Mouse (Mus musculus) E14TG2a.4 (cell line): ENCODE data around the gene Tgfb1.

Source experiments
- H3K27me3 ChIP-seq: 2 replicates; pipeline ENCODE4 v1.6.1; 2014; ENCODE audit warnings: low read length, control low read depth; ENCODE audit not compliant: insufficient read depth
- H3K36me3 ChIP-seq: 2 replicates; pipeline ENCODE4 v1.6.1; 2014; ENCODE audit warnings: low read length, control low read depth; ENCODE audit not compliant: insufficient read depth
- H3K4me1 ChIP-seq: replicated peaks from 2 replicates; pipeline ENCODE4 v1.6.1; 2014; ENCODE audit warnings: low read depth, low read length, control low read depth
- H3K4me3 ChIP-seq: replicated peaks from 2 replicates; pipeline ENCODE4 v1.5.1; 2014; ENCODE audit warnings: mild to moderate bottlenecking, low read length
- H3K9me3 ChIP-seq: 2 replicates; pipeline ENCODE4 v1.6.1; 2014; ENCODE audit warnings: low read length, control low read depth
- CTCF ChIP-seq: conservative IDR thresholded peaks from 2 replicates; pipeline ENCODE4 v1.5.1; 2014; ENCODE audit warnings: low read length
- NANOG ChIP-seq: IDR thresholded peaks from 2 replicates; pipeline ENCODE4 v1.6.1; 2014; ENCODE audit warnings: borderline replicate concordance, low read length, mixed read lengths
- POU5F1 ChIP-seq: IDR thresholded peaks from 2 replicates; pipeline ENCODE4 v1.6.1; 2014; ENCODE audit warnings: low read length, borderline replicate concordance

Gene Tgfb1

DNA sequence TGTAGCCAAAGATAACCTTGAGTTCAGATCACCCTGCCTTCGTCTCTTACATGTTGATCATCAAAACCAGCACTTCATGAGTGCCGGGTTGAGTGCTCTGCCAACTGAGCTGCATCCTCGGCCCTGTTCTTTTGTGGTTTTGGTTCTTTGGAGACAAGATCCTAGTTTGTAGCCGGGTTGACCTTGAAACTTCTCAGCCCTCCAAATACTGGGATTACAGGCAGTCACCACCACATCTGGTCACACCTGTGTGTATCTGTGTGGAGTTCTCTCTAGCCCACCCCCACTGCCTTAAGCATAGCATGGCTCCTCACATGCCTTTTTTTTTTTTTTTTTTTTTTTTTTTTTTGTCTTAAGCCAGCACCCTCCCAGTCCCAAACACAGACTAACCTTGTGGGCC is 16.7 kb upstream of the Tgfb1 start:
- peaks cover 68% of the 10 kb centered on the region for H3K36me3 ChIP-seq
- H3K9me3 ChIP-seq: no peaks in the 10 kb centered on the region
- peak overlapping the region; percentile 63 for H3K4me3 ChIP-seq
- TF ChIP-seq CTCF (no peak), NANOG (no peak; the same call in 1 of the 2 replicates), POU5F1 (no peak)
- H3K4me1 ChIP-seq: peaks cover 80% of the 10 kb centered on the region
- H3K27me3 ChIP-seq: peaks cover 22% of the 10 kb centered on the region

DNA sequence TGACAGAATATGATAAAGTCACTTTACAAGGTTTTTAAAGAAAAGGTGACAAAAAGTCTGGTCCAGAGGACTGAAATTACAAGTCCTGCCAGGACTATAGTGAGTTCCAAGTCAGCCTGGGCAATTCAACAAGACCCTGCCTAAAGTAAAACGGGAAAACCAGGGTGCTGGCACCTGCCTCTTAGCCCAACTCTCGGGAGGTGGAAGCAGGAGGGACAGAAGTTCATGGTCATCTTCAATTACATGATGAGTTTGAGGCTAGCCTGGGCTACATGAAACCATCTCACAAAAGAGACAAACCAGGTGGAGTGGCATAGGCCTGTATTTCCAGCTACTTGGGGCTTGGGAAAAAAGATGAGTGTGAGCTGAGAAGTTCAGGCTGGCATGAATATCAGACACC is 15.1 kb upstream of the Tgfb1 start:
- H3K9me3 ChIP-seq: no peaks in the 10 kb centered on the region
- peaks cover 52% of the 10 kb centered on the region for H3K36me3 ChIP-seq
- H3K4me3 ChIP-seq: no peak overlapping the region
- no peak for TF ChIP-seq NANOG
- TF ChIP-seq CTCF: no peak
- TF ChIP-seq POU5F1: no peak
- peaks cover 36% of the 10 kb centered on the region for H3K27me3 ChIP-seq
- peaks cover 75% of the 10 kb centered on the region for H3K4me1 ChIP-seq

DNA sequence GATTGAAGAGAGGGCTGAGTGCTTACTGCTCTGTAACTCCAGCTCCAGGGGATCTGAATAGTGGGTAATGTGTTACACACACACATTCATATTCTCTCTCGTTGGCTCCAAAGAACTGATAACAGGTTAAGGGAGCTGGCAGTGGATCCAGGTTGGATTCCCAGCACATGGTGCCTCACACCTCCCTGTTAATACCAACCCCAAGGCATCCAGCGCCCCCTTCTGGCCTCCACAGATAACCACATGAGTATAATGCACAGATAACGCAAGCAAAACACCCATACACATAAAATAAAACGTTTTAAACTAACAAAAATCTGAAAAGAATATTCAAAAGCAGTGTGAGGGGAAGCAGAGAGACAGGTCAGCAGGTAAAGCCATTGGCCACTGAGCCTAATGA is 14.4 kb upstream of the Tgfb1 start:
- no peak overlapping the region for H3K4me3 ChIP-seq
- TF ChIP-seq POU5F1 (no peak), CTCF (peak; percentile 73)

DNA sequence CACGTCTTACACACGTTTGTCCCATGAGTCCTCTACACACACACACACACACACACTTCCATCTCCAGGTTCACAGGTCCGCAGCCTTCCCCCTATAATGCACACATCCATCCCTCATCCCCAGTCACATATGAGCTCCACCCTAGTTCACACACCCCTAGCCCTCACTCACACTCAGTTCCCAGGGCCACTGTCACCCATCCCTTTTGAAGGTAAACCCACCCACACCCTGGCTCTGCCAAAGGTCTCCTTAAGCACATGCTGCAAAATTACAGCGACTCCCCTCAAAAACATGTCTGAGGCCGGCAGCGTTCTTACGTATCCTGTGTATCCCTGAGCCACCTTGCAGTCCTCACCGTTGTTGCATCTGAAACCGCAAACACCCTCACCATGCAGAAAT is 12.5 kb upstream of the Tgfb1 start:
- Histone ChIP-seq H3K4me1 (peaks cover 58% of the 10 kb centered on the region), H3K4me3 (peak overlapping the region; percentile 81), H3K27me3 (peaks cover 45% of the 10 kb centered on the region), H3K9me3 (no peaks in the 10 kb centered on the region), H3K36me3 (peaks cover 26% of the 10 kb centered on the region)
- TF ChIP-seq POU5F1: no peak
- TF ChIP-seq NANOG: no peak
- no peak for TF ChIP-seq CTCF

More for the DNA sequence above, 14.4 kb upstream of the Tgfb1 start:
- Histone ChIP-seq H3K4me1 (peaks cover 68% of the 10 kb centered on the region), H3K36me3 (peaks cover 45% of the 10 kb centered on the region), H3K27me3 (peaks cover 39% of the 10 kb centered on the region), H3K9me3 (no peaks in the 10 kb centered on the region)

DNA sequence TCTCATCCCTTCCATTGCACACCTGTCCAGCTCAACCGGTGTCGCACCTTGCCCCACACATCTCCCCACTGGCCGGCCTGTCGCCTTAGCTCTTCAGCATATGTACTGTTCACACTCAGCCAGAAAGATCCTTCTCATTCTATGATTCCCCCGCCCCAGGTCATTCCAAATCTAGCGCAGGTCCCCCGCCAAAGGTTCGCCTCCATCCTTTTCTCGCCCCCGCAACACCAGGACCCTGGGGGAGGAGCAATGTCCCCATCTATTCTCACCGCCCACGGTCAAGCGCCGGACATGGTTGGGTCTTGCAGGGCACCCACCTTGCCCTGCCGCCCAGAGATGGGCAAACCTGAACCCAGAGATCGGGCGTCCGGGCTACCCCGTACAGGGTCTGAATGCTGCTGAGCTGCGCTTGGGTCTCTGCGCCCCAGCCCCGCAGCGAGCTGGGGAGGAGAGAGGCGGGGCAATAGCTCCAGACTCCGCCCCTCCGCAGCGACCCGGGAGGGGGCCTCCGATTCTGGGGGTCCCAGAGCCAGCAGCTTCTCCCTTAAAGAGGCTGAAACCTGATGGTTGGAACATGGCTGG is 12.0 kb upstream of the Tgfb1 start, which contains the start of gene Tmem91:
Gene Tmem91 (minus strand): TSS at position 448 of the 582 bp plus-strand sequence.
- no peaks in the 10 kb centered on the region for H3K9me3 ChIP-seq
- H3K4me1 ChIP-seq: peaks cover 53% of the 10 kb centered on the region
- no peak for TF ChIP-seq NANOG
- peak within 1 kb of the TSS; percentile 81 for H3K4me3 ChIP-seq
- H3K27me3 ChIP-seq: peaks cover 46% of the 10 kb centered on the region
- peaks cover 24% of the 10 kb centered on the region for H3K36me3 ChIP-seq

DNA sequence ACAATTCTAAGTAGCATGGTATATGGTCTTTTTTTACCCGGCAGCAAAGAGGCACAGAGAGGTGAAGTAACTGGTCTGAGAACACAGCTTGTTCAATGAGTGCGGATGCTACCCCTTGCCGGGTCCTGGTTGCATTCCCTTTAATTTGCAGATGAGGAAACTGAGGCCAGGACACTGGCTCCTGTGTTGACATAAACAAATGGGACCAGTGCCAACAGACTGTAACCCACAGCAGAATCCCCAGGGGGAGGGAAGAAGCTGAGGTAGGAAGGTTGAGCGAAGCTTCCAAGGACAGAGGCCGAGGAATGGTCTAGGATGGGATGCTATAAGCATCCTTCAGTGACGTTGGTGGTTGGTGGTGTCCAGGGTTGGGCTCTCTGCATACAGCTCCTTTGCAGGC is 11.4 kb upstream of the Tgfb1 start:
- no peaks in the 10 kb centered on the region for H3K9me3 ChIP-seq

DNA sequence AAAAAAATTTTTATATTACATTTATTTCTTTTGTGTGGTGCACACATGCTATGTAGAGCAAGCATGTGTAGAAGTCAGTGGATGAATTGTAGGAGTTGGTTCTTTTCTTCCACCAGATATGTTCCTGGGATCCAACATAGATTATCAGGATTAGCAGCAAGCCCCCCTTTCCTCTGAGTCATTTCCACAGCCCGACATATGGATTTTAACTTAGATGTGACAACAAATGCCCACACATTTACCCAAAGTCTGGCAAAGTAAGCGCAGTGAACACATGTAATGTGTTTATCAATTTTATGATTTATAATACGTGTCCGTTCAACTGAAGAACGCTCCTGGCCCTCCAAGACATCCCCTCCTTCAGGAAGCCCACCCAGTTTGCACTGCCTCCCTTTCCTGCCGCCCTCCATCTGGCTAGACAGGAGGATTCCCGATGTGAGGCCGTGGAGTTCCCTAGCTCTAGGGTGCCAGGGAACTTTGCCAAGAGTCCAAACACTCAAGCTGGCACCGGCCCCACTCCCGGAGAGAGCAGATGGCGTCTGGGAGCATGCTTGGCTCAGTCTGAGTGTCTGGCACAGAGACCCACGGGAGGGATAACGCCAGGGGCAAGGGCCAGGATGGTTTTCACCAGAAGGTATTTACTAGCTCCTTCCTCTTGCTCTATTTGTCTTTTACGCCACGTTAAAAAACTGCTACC is 10.6 kb upstream of the Tgfb1 start:
- Histone ChIP-seq H3K4me1 (peaks cover 48% of the 10 kb centered on the region), H3K27me3 (peaks cover 46% of the 10 kb centered on the region), H3K4me3 (no peak overlapping the region), H3K36me3 (peaks cover 14% of the 10 kb centered on the region), H3K9me3 (no peaks in the 10 kb centered on the region)
- no peak for TF ChIP-seq POU5F1
- no peak for TF ChIP-seq CTCF
- TF ChIP-seq NANOG: no peak

More for the DNA sequence above, 11.4 kb upstream of the Tgfb1 start:
- TF ChIP-seq NANOG (no peak), POU5F1 (no peak), CTCF (no peak)
- H3K36me3 ChIP-seq: peaks cover 22% of the 10 kb centered on the region
- H3K4me1 ChIP-seq: peaks cover 53% of the 10 kb centered on the region
- peaks cover 46% of the 10 kb centered on the region for H3K27me3 ChIP-seq
- H3K4me3 ChIP-seq: peak overlapping the region; percentile 81

DNA sequence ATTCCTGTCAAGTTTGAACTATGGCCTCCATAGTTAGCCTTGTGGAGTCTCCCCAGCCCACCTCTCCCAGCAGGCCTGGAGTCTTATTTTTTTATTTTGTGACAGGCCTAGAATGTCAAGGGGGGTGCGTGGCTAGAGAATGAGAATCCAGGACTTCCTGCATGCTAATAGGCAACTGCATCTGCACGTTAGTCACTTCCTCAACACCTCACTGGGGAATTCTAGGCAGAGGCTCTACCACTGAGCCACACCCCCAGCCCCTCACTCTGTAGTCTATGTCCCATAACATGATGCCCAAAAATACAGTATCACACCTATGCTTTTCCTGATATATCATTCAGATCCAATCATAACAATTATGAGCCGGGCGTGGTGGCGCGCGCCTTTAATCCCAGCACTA is 9.8 kb upstream of the Tgfb1 start:
- TF ChIP-seq POU5F1 (no peak), CTCF (no peak), NANOG (no peak)
- Histone ChIP-seq H3K36me3 (peaks cover 6% of the 10 kb centered on the region), H3K9me3 (no peaks in the 10 kb centered on the region), H3K4me1 (peaks cover 48% of the 10 kb centered on the region), H3K27me3 (peaks cover 46% of the 10 kb centered on the region), H3K4me3 (no peak overlapping the region)

DNA sequence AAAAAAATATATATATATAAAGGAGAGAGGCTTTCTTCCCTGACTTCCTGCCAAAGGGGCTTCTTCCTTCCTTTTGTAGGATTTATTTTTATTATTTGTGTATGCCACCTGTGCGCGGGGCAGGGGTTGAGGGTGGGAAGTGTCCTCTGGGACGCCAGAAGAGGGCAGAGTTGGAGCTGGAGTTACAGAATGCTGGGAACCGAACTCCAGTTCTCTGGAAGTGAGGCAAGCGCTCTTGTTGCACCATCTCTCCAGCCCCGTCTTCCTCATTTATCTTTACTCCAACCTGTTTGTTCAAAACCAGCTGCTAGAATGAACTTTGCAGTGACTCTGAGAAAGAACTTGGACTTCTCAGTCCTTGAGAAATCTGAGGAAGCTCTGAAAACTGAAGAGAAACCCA is 6.8 kb upstream of the Tgfb1 start:
- H3K4me1 ChIP-seq: peaks cover 60% of the 10 kb centered on the region
- no peaks in the 10 kb centered on the region for H3K9me3 ChIP-seq
- H3K27me3 ChIP-seq: peaks cover 30% of the 10 kb centered on the region
- TF ChIP-seq POU5F1 (no peak), NANOG (no peak), CTCF (no peak)
- peak overlapping the region; percentile 95 for H3K4me3 ChIP-seq
- H3K36me3 ChIP-seq: peaks cover 4% of the 10 kb centered on the region; the same call in 1 of the 2 replicates
